8 mouse cellular contexts compared by ENCODE assay signal in the genomic region with DNA sequence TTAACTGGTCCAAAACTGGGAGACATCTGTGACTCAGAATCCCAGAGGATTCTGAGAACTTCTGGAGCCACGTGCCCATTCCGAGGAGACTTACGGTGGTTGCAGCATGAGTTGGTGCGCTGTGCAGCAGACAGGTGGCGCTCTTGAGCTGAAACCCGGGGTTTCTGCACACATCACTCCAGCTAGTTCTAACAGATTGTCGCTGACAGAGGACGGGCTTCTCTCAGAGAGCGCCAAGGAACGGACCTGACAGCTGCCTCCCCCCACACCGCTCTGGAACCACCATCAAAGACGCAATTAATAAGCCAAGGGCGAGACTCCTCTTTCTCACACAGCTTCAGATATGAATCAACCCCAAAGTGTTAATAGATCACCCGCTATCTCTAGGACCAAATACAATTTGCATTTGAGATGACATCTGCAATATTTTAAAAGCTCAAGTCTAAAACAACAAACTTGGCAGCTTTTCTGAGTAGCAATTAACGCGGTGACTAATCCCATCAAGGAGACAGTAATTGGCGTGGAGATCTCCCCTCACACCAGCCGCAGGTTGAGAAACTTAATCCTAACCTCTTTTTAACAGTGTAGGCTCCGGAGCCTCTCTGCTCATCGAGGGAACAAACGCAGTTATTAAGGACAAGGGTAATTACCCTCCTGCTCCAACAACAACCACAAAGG.
DNase-seq lines count a peak whose midpoint lies in the region; TF ChIP-seq lines count a peak whose summit lies in the region.

No protein-coding gene starts in this region.

- peak; percentile 78 for TF ChIP-seq CTCF in gastrocnemius, adult 2 months (IDR thresholded peaks at IDR 0.05)
- peak; percentile 84 for TF ChIP-seq CTCF in kidney, adult 2 months (conservative IDR thresholded peaks at IDR 0.05; ENCODE audit: insufficient read depth, insufficient read length, low read depth, low read length)

- H3K4me3 ChIP-seq in gastrocnemius, adult 2 months: no peak overlapping the region
- H3K4me3 ChIP-seq in kidney, adult 2 months (ENCODE audit: insufficient read depth, low read depth, low read length): no peak overlapping the region

- 8% methylated on average over 21 of the region's 21 CpGs for WGBS in kidney, adult 2 months

- H3K27me3 ChIP-seq in kidney, adult 2 months (replicated peaks; ENCODE audit: control insufficient read depth, insufficient read depth, low read length): no peaks in the 10 kb centered on the region

- intact Hi-C loops in gastrocnemius, adult 2 months (cut with DNase I): loop anchor here (10.0 kb wide), 1 partner anchor 121 kb away; no protein-coding TSS in a partner anchor
- intact Hi-C loops in left cerebral cortex, postnatal 36 days (cut with DNase I): loop anchor here (5.0 kb wide), 1 partner anchor 369 kb away; no protein-coding TSS in a partner anchor

- no peak overlapping the region for H3K27ac ChIP-seq in gastrocnemius, adult 2 months
- no peak overlapping the region for H3K27ac ChIP-seq in kidney, adult 2 months (ENCODE audit: insufficient read depth, low read depth, low read length)

- no peaks in the 10 kb centered on the region for H3K36me3 ChIP-seq in kidney, adult 2 months (ENCODE audit: control insufficient read depth, insufficient read depth, low read length)

- H3K4me1 ChIP-seq in kidney, adult 2 months (ENCODE audit: control insufficient read depth, insufficient read depth, low read length): no peaks in the 10 kb centered on the region

- peak; percentile 64 for DNase-seq in gastrocnemius, adult 2 months
- DNase-seq in gastrocnemius, postnatal 25 days: no peak
- DNase-seq in cerebellum, postnatal 10 days: peak; percentile 93 to 95
- DNase-seq in frontal cortex, adult 2 months (ENCODE audit: extremely low spot score in 1 of 2, low spot score in 1 of 2): peak; percentile 21 to 80
- DNase-seq in kidney, adult 2 months: peak; percentile 51
- peak; percentile 71 to 72 for DNase-seq in left cerebral cortex, postnatal 36 days (ENCODE audit: low spot score in 2 of 2)
- DNase-seq in neural tube, embryonic 10.5 days (ENCODE audit: extremely low spot score, low spot score): peak; percentile 71
- DNase-seq in thymus, postnatal 0 days (ENCODE audit: low spot score): peak; percentile 8

- no peak for TF ChIP-seq POLR2A in kidney, adult 2 months (IDR thresholded peaks at IDR 0.05; ENCODE audit: low read depth, low read length)
